Mouse (Mus musculus) liver, adult 2 months (tissue): ENCODE data around the gene Clptm1.

ENCODE experiments used
- CTCF ChIP-seq: fragments of 200-500 bp; IDR thresholded peaks from 2 replicates; pipeline ENCODE4 v1.5.1; 2011; ENCODE audit warnings: low read depth, low read length, control low read depth
- POLR2A ChIP-seq: fragments of 200-500 bp; IDR thresholded peaks from 2 replicates; pipeline ENCODE4 v1.6.1; 2011; ENCODE audit warnings: low read length, control low read depth; ENCODE audit not compliant: insufficient read depth; ENCODE audit errors: extremely low read depth

DNA sequence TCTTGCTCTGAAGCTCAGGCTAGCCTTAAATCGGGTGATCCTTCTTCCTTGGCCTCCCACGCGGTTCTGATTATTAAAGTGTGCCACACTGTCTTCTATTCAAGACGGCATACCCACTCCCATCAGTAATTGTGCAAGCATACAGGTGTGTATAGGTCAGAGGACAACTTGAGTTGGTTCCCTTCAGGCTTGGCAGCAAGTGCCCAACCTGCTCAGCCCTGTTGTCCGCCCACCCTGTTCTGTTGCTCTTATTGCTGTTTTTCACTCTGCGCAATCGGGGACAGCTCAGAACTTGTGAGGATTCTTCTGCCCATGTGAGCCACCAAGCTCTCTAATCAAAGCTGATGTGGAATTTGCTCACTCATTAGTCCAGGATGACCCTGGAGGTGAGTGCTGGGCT is 40.4 kb upstream of the Clptm1 start:
- no peak for TF ChIP-seq CTCF
- no peak for TF ChIP-seq POLR2A
